Mouse (Mus musculus) forebrain, embryonic 14.5 days (tissue): ENCODE measurements at regions not wholly inside any gene's neighbourhood (a gene's known extent, or its start where the extent isn't known, plus 50 kb on each side); places are given as distances from the start of the nearest gene placed in this dataset.
A peak's percentile ranks its signal among the peaks of the same experiment; 100 is the strongest.

Experiments used
- ATAC-seq: fragments of 200-750 bp; cut with Nextera tagmentation; 2 replicates; pipeline ENCODE4 v1.8.0; 2017; ENCODE audit warnings: mild to moderate bottlenecking, moderate library complexity
- DNase-seq: peaks from one replicate; pipeline ENCODE4 v3.0.0-alpha.2; 2015; ENCODE audit warnings: low spot score
- H3K27ac ChIP-seq: fragments of 300-500 bp; sonication (generic); 2 replicates; pipeline ENCODE4 v1.5.1; 2014; ENCODE audit warnings: low read depth, mild to moderate bottlenecking, control low read depth, low read length, moderate library complexity
- H3K27me3 ChIP-seq: fragments of 300-500 bp; sonication (generic); replicated peaks from 2 replicates; pipeline ENCODE4 v1.6.1; 2014; ENCODE audit warnings: low read length, control low read depth, mixed read lengths; ENCODE audit not compliant: control insufficient read depth, insufficient read depth
- H3K36me3 ChIP-seq: fragments of 300-500 bp; sonication (generic); 2 replicates; pipeline ENCODE4 v1.6.1; 2014; ENCODE audit warnings: low read length, control low read depth; ENCODE audit not compliant: control insufficient read depth, insufficient read depth
- H3K4me1 ChIP-seq: fragments of 300-500 bp; sonication (generic); 2 replicates; pipeline ENCODE4 v1.6.1; 2014; ENCODE audit warnings: antibody characterized with exemption, low read length, control low read depth; ENCODE audit not compliant: control insufficient read depth, insufficient read depth
- H3K4me2 ChIP-seq: fragments of 300-500 bp; sonication (generic); 2 replicates; pipeline ENCODE4 v1.6.1; 2014; ENCODE audit warnings: mild to moderate bottlenecking, control low read depth, low read length
- H3K4me3 ChIP-seq: fragments of 300-500 bp; sonication (generic); 2 replicates; pipeline ENCODE4 v1.5.1; 2014; ENCODE audit warnings: low read depth, low read length, control low read depth
- H3K9ac ChIP-seq: fragments of 300-500 bp; sonication (generic); 2 replicates; pipeline ENCODE4 v1.6.1; 2014; ENCODE audit warnings: mild to moderate bottlenecking, low read length, control low read depth, moderate library complexity
- H3K9me3 ChIP-seq: fragments of 300-500 bp; sonication (generic); replicated peaks from 2 replicates; pipeline ENCODE4 v1.6.1; 2016; ENCODE audit warnings: low read length, control low read depth, mixed read lengths; ENCODE audit not compliant: control insufficient read depth
- WGBS: fragments of 180-500 bp; shearing (Covaris S2); extraction: QIAGEN DNeasy Blood & Tissue Kit; methylation state at CpG from one replicate; pipeline ENCODE4 v1.1.7; 2014; 5-methylcytosine and 5-hydroxymethylcytosine counted together

DNA sequence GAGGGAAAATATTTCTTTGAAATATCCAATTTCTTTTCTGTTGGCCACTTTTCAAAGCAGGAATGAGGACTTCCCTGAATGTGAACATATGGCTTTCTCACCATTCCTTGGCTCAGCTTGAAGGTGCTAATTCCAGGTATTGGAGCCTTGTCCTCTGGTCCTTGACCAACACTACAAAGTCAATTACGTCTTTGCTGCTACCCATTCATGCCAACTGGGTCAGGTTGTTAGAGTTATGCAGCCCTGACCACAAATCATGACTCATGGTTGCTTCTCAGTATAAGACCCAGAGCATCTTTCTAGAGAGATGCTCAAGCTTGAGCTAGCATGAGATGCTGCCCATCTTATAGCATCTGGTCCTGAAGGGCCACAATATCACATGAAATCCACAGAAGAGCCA, 141.0 kb upstream of the Adamts9 start:
- Histone ChIP-seq H3K4me1 (no peaks in the 10 kb centered on the region), H3K9ac (no peak overlapping the region), H3K4me3 (no peak overlapping the region), H3K27ac (no peak overlapping the region), H3K9me3 (no peaks in the 10 kb centered on the region), H3K27me3 (no peaks in the 10 kb centered on the region), H3K4me2 (no peak overlapping the region), H3K36me3 (no peaks in the 10 kb centered on the region)
- DNase-seq (no peak), ATAC-seq (no peak)
- 85% methylated on average over 1 of the region's 1 CpGs for WGBS

DNA sequence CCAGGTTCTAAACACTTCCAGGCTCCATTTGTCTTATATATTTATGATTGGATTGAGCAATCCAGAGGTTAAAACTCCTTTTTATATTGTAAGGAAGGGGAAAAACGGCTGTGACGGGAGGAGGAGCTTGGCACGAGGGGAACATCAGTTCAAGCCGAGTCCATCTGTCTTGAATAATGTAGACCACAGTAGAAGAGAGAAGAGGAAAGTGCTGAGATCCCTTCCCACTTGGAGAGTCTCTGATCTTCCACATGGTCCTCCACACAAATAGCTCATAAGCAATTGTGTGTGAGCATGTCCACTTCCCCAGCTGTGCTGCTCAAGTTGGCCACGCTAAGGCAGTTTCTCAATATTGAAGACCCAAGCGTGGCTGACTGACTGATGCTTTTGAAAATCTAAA, 140.4 kb upstream of the Adamts9 start:
- Histone ChIP-seq H3K27me3 (no peaks in the 10 kb centered on the region), H3K4me3 (no peak overlapping the region), H3K36me3 (no peaks in the 10 kb centered on the region), H3K4me1 (no peaks in the 10 kb centered on the region), H3K27ac (no peak overlapping the region), H3K4me2 (no peak overlapping the region), H3K9ac (no peak overlapping the region), H3K9me3 (no peaks in the 10 kb centered on the region)
- WGBS, result 89% methylated on average over 6 of the region's 6 CpGs
- ATAC-seq (no peak), DNase-seq (no peak)

DNA sequence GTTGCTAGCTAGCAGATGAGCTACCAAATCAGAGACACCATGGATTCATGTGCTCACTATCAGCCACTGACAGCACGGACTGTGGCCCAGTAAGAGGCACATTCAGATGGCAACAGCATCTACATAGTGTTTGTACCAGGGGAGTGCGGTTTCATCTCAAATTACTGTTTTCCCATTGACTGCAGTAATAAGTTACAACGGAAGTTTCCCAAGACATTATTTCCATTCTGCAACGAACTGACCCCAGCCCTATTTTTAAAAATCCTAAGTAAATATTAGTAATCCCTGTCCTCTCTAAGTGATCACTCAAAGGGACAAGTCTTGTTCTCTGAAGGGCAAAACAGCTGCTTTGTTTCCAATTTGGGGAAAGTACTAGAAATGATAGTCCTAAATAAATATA, 138.9 kb upstream of the Adamts9 start:
- Histone ChIP-seq H3K27ac (no peak overlapping the region), H3K27me3 (no peaks in the 10 kb centered on the region), H3K9ac (no peak overlapping the region), H3K36me3 (no peaks in the 10 kb centered on the region), H3K4me1 (no peaks in the 10 kb centered on the region), H3K4me3 (no peak overlapping the region), H3K9me3 (no peaks in the 10 kb centered on the region), H3K4me2 (no peak overlapping the region)
- 87% methylated on average over 4 of the region's 4 CpGs for WGBS
- no peak for ATAC-seq
- DNase-seq, result no peak

DNA sequence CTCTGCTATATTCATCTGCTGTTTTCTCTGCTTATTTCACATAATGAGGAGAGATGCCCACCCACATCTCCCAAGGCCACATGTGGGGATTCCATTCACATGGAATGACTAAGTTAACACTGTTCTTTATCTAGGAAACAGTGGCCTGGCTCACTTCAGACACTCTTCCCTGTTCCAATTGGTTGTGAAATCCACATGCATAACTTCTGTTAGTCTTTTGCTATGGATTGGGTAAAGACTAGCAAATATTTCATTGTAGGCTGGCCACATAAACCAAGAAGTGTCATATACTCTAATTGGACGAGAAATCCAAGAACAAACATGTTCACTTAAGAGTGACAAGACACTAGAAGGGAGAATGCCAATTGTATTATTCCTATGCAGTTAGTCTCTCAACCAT, 133.4 kb upstream of the Adamts9 start:
- ATAC-seq, result no peak

DNA sequence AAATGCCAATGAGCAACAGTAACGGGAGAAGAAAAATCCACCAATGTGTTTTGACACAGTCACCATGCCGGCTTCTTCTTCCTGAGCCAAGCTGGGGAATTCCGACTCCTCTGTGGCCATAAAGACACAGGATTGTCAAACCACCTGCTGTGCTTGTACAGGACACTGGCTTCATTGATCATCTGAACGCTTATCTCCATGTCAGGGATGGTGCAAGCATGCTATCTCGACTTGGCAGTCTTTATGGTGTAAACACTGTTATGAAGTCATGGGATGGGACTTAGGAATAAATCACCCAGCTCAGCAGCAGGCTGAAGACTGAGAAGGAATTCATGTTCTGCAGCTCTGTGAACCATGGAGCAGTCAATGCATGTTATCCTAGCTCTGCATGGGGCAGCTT, 132.6 kb upstream of the Adamts9 start:
- DNase-seq (no peak), ATAC-seq (no peak)
- WGBS, result 74% methylated on average over 5 of the region's 5 CpGs
- Histone ChIP-seq H3K4me2 (no peak overlapping the region), H3K4me1 (no peaks in the 10 kb centered on the region), H3K9ac (no peak overlapping the region), H3K27ac (no peak overlapping the region), H3K9me3 (no peaks in the 10 kb centered on the region), H3K27me3 (no peaks in the 10 kb centered on the region), H3K36me3 (no peaks in the 10 kb centered on the region), H3K4me3 (no peak overlapping the region)

More for the DNA sequence above, 133.4 kb upstream of the Adamts9 start:
- no peak overlapping the region for H3K27ac ChIP-seq
- H3K4me3 ChIP-seq, result no peak overlapping the region
- H3K36me3 ChIP-seq, result no peaks in the 10 kb centered on the region
- no peaks in the 10 kb centered on the region for H3K4me1 ChIP-seq
- 94% methylated on average over 1 of the region's 1 CpGs for WGBS
- H3K9me3 ChIP-seq, result no peaks in the 10 kb centered on the region
- no peak for DNase-seq
- H3K27me3 ChIP-seq, result no peaks in the 10 kb centered on the region
- H3K4me2 ChIP-seq, result no peak overlapping the region
- H3K9ac ChIP-seq, result no peak overlapping the region

DNA sequence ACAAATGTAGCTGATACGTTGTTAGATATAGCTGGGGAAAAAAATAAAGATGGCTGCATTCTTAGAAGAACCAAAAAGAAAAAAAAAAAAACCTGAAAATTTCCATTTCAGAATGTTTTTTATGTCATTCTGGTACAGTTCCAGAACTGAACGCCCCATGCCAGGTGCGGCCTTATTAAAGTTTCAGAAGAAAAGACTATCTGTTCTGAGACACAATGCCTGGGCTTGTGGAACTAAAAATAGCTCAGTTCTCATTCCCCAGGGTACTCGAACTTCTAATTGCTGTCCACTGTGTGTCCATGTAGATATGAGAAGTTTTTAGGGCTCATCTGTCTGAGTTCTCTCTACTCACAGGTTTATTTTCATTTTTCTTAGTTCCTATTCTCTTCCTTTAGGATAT, 131.7 kb upstream of the Adamts9 start:
- H3K4me2 ChIP-seq, result no peak overlapping the region
- no peak overlapping the region for H3K9ac ChIP-seq
- no peak overlapping the region for H3K27ac ChIP-seq
- no peaks in the 10 kb centered on the region for H3K36me3 ChIP-seq
- 41% methylated on average over 4 of the region's 4 CpGs for WGBS
- no peaks in the 10 kb centered on the region for H3K27me3 ChIP-seq
- no peak overlapping the region for H3K4me3 ChIP-seq
- no peaks in the 10 kb centered on the region for H3K9me3 ChIP-seq
- H3K4me1 ChIP-seq, result no peaks in the 10 kb centered on the region
- peak; percentile 61 for DNase-seq
- ATAC-seq, result no peak

DNA sequence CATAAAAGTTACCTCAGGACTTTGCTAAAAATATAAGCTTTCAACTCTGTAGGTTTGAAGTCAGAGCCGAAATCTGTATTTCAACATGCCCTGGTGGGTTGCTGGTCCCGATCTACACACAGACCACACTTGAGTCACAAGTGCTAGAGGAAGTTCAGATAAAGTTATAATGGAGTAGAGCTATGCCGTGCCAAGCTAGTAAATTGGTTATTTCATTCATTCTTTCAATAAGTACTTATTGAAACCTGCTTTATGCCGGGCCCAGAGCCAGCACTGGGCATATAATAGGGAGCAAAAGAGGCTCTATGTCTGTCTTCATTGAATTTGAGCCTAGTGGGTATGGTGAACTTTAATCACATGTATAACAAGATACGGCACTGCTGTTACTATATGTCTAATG, 127.6 kb upstream of the Adamts9 start:
- Histone ChIP-seq H3K27me3 (no peaks in the 10 kb centered on the region), H3K4me3 (no peak overlapping the region), H3K9me3 (no peaks in the 10 kb centered on the region), H3K36me3 (no peaks in the 10 kb centered on the region), H3K9ac (no peak overlapping the region), H3K4me1 (peaks cover 8% of the 10 kb centered on the region), H3K27ac (no peak overlapping the region), H3K4me2 (no peak overlapping the region)
- DNase-seq, result peak; percentile 26
- ATAC-seq, result no peak
- 55% methylated on average over 5 of the region's 5 CpGs for WGBS

DNA sequence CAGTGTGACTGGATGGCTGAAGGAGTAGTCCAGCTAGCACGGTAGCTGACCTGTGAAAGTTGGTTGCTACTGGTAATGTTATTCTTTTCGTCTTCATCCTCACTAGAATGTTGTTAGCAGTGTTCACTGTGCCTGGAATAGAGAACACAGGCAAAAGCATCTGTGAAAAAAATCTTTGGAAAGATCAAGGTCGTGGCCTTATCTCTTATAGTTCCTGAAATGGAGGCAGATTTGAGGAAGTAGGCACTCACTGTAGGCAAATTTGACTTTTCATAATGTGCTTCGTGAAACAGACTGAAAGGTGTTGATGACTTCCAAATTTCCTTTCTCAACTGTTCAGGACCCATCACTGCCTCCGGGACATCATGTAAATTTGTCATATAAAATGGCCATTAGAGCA, 124.5 kb upstream of the Adamts9 start:
- Histone ChIP-seq H3K4me3 (no peak overlapping the region), H3K4me1 (peaks cover 16% of the 10 kb centered on the region), H3K36me3 (no peaks in the 10 kb centered on the region), H3K27ac (no peak overlapping the region), H3K9me3 (no peaks in the 10 kb centered on the region), H3K9ac (no peak overlapping the region), H3K27me3 (no peaks in the 10 kb centered on the region), H3K4me2 (no peak overlapping the region)
- no peak for ATAC-seq
- WGBS, result 96% methylated on average over 5 of the region's 5 CpGs
- DNase-seq, result no peak

DNA sequence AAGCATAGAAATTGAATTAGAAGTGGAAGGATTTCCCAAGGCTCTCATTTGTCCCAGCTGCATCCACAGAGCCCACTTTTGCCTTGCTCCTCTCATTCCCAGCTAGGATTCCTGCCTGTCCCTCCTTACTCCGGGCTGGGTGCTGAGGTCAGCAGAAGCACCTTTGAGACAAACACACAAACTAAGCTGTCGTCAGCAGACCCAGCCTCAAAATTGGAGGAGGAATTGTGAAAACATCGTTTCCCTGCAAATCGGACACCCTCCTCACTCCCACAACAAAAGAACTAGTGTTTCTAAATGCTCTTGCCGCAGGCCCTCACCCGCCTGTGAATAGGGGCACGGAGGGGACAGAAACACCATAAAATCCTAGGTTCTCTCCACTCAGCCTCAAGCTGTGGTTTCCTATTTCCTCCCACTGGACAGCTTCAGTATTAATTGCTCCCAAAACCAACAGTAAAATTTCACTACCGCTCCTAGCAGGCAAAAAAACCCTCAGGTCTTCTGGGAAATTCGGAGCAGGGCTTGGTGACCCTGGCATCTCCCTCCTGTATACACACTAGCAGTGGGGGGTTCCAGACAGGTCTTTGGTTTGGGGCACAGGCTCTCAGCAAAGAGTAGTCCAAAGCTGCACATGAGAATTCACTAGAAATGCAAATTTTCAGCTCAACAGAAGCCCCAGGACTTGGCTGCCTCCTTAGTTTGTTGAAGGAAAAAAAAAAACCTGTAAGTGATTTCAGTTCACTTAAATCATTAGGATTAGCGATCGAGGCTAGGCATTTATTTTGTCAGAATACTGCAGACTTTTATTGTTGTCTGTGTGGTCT, 123.5 kb upstream of the Adamts9 start:
- H3K4me1 ChIP-seq, result peaks cover 16% of the 10 kb centered on the region
- peak; percentile 64 for DNase-seq
- H3K36me3 ChIP-seq, result no peaks in the 10 kb centered on the region
- 0 out of 2 replicates have a peak, but pooled peaks have one; percentile 26 for ATAC-seq
- H3K4me2 ChIP-seq, result peak overlapping the region; percentile 7; the same call in 1 of the 2 replicates
- no peak overlapping the region for H3K4me3 ChIP-seq
- no peaks in the 10 kb centered on the region for H3K9me3 ChIP-seq
- WGBS, result 12% methylated on average over 11 of the region's 11 CpGs
- peak overlapping the region; percentile 39; the same call in 1 of the 2 replicates for H3K27ac ChIP-seq
- H3K27me3 ChIP-seq, result no peaks in the 10 kb centered on the region
- no peak overlapping the region for H3K9ac ChIP-seq
